Mouse (Mus musculus) splenic B cell, adult 2 months (primary cell): ENCODE results near the gene Reg4.

Experiments
- DNase-seq: peaks from one replicate; pipeline ENCODE4 v3.0.0-alpha.2; 2011; ENCODE audit warnings: low read depth, low spot score
- H3K27me3 ChIP-seq: 2 replicates; pipeline ENCODE4 v1.6.1; 2012; ENCODE audit warnings: mild to moderate bottlenecking, low read length, moderate library complexity, mixed read lengths; ENCODE audit not compliant: control insufficient read depth, poor library complexity, insufficient read depth, severe bottlenecking
- H3K36me3 ChIP-seq: 2 replicates; pipeline ENCODE4 v1.6.1; 2012; ENCODE audit warnings: mild to moderate bottlenecking, low read length, moderate library complexity, mixed read lengths; ENCODE audit not compliant: control insufficient read depth, poor library complexity, insufficient read depth, severe bottlenecking

Reg4 gene

GRCm38 (mm10) chr3:98283205-98283604 lies 61.2 kb downstream of the Reg4 start:
- H3K27me3 ChIP-seq, result no peaks in the 10 kb centered on the region
- no peaks in the 10 kb centered on the region for H3K36me3 ChIP-seq
- no peak for DNase-seq
